Mouse (Mus musculus): ENCODE measurements at regions not wholly inside any gene's neighbourhood (a gene's known extent, or its start where the extent isn't known, plus 50 kb on each side); places are given as distances from the start of the nearest gene placed in this dataset.

DNA sequence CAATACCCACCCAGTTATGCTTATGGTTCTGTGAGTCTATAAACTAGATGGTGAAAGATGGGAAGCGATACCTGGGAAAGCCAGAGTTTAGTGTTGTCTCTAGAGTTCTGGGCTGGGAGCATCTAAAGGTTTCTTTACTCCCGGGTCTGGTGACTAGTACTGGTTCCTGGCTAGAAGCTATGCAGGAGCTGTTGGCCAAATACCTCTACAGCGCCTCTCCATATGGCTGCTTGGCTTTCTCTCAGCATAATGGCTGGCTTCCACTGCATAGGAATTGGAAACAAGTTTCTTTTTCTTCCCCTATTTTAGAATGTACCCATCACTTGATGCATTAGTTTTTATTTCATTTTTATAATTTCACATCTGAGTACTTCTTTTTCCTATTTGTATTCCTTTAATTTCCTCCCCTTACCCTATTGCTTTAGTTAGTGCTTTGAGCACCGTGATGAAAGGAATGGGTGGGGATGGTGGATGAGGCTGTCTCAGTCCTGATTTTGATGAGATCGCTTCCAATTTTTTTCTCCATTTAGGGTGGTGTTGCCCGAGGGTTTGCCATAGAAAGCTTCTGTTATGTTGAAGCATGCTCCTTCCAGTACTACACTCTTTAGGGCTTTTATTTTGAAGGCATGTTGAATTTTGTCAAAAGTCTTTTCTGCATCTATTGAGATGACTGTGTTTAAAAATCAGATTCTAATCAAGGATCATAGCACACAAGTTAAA, 71.5 kb upstream of the Fmo9 start:
- TF ChIP-seq POLR2A (IDR thresholded peaks at IDR 0.05; ENCODE audit: control insufficient read depth, extremely low read depth, insufficient read depth, low read length, poor library complexity) (no peak), CTCF (IDR thresholded peaks at IDR 0.05; ENCODE audit: borderline replicate concordance, control insufficient read depth, extremely low read depth, insufficient read depth, low read length, poor library complexity) (no peak)
